15 mouse cellular contexts compared by ENCODE assay signal in the genomic region with DNA sequence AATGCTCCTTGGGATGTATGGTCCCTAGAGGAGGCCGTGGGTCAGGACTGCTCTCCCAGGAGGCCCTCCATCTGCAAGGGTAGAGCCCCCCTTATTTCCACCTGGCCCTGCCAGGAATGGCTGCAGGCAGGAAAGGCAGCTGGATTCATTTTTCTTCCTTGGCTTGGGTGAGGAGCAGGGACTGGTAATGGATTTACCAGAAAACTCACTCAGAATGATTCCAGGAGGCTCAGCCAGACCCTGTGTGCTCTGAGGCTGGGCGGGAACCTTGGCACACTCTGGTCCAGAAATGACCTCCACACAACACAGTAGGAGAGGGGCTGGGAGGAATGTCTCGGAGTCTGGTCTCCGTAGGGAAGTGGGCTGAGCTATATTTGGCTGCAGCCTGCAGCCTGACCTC.
DNase-seq lines count a peak whose midpoint lies in the region; ATAC-seq and TF ChIP-seq lines count a peak whose summit lies in the region.
"Had no signal": no experiment of that assay in that cellular context is flagged by ENCODE, and none has a peak within 500 bp of the region (broad histone marks: within the 10 kb centered on the region; RNA-seq: fewer than 3 reads in every experiment).

No protein-coding gene starts in this region.

- H3K4me3 ChIP-seq in heart, embryonic 11.5 days (ENCODE audit: low read depth, low read length): no peak overlapping the region
- H3K4me3 ChIP-seq in heart, embryonic 15.5 days: no peak overlapping the region
- no peak overlapping the region for H3K4me3 ChIP-seq in limb, embryonic 14.5 days (replicated peaks; ENCODE audit: low read length)
- no peak overlapping the region for H3K4me3 ChIP-seq in midbrain, embryonic 16.5 days (ENCODE audit: low read depth, low read length)
- H3K4me3 ChIP-seq in midbrain, postnatal 0 days (ENCODE audit: low read depth, low read length): no peak overlapping the region
- H3K4me3 ChIP-seq: intestine, embryonic 15.5 days; liver, embryonic 15.5 days; midbrain, embryonic 12.5 days had no signal

- no peak for TF ChIP-seq CTCF in midbrain, postnatal 0 days (IDR thresholded peaks at IDR 0.05)

- peak; percentile 99 for DNase-seq in heart, adult 11 months
- DNase-seq in gastrocnemius, postnatal 14 days: peak; percentile 54
- peak; percentile 75 for DNase-seq in limb, embryonic 14.5 days (ENCODE audit: low spot score)
- DNase-seq in midbrain, postnatal 0 days (ENCODE audit: low spot score): no peak
- no peak for DNase-seq in thymus, postnatal 14 days
- DNase-seq: adrenal gland, postnatal 25 days; cerebellum, postnatal 10 days; kidney, postnatal 36 days; lung, postnatal 4 days had no signal

- no peaks in the 10 kb centered on the region for H3K9me3 ChIP-seq in heart, embryonic 11.5 days (replicated peaks; ENCODE audit: control insufficient read depth, low read length)
- no peaks in the 10 kb centered on the region for H3K9me3 ChIP-seq in heart, embryonic 15.5 days (replicated peaks)
- H3K9me3 ChIP-seq in limb, embryonic 14.5 days (ENCODE audit: control insufficient read depth, low read length): no peaks in the 10 kb centered on the region
- H3K9me3 ChIP-seq in midbrain, embryonic 16.5 days (replicated peaks; ENCODE audit: control insufficient read depth, low read length, poor library complexity, severe bottlenecking): no peaks in the 10 kb centered on the region
- H3K9me3 ChIP-seq in midbrain, postnatal 0 days (ENCODE audit: low read length): no peaks in the 10 kb centered on the region
- H3K9me3 ChIP-seq: intestine, embryonic 15.5 days; liver, embryonic 15.5 days; midbrain, embryonic 12.5 days had no signal

- no peaks in the 10 kb centered on the region for H3K36me3 ChIP-seq in heart, embryonic 11.5 days (ENCODE audit: control insufficient read depth, insufficient read depth, low read length)
- H3K36me3 ChIP-seq in heart, embryonic 15.5 days: no peaks in the 10 kb centered on the region
- H3K36me3 ChIP-seq in limb, embryonic 14.5 days (ENCODE audit: control insufficient read depth, insufficient read depth, low read length): no peaks in the 10 kb centered on the region
- no peaks in the 10 kb centered on the region for H3K36me3 ChIP-seq in midbrain, embryonic 16.5 days (ENCODE audit: control insufficient read depth, insufficient read depth, low read length)
- H3K36me3 ChIP-seq in midbrain, postnatal 0 days (ENCODE audit: insufficient read depth, low read length): no peaks in the 10 kb centered on the region
- H3K36me3 ChIP-seq: intestine, embryonic 15.5 days; liver, embryonic 15.5 days; midbrain, embryonic 12.5 days had no signal

- TF ChIP-seq POLR2A in limb, embryonic 14.5 days (IDR thresholded peaks at IDR 0.05; ENCODE audit: borderline replicate concordance, extremely low read depth, insufficient read depth, insufficient read length): no peak

- peaks cover 48% of the 10 kb centered on the region for H3K4me1 ChIP-seq in heart, embryonic 11.5 days (ENCODE audit: control insufficient read depth, insufficient read depth, low read length)
- H3K4me1 ChIP-seq in heart, embryonic 15.5 days (replicated peaks): peaks cover 82% of the 10 kb centered on the region
- peaks cover 54% of the 10 kb centered on the region for H3K4me1 ChIP-seq in limb, embryonic 14.5 days (ENCODE audit: control insufficient read depth, insufficient read depth, low read length)
- peaks cover 4% of the 10 kb centered on the region for H3K4me1 ChIP-seq in midbrain, embryonic 16.5 days (ENCODE audit: control insufficient read depth, insufficient read depth, low read length)
- no peaks in the 10 kb centered on the region; the same call in 1 of the 2 replicates for H3K4me1 ChIP-seq in midbrain, postnatal 0 days (ENCODE audit: insufficient read depth, low read length)
- H3K4me1 ChIP-seq: liver, embryonic 15.5 days had no signal

- intact Hi-C loops in gastrocnemius, postnatal 14 days (cut with DNase I; ENCODE audit: low total_unique reads): no loop called here

- no peak overlapping the region for H3K27ac ChIP-seq in heart, embryonic 11.5 days (ENCODE audit: low read depth, low read length)
- peak overlapping the region; percentile 61 for H3K27ac ChIP-seq in heart, embryonic 15.5 days
- peak overlapping the region; percentile 52 for H3K27ac ChIP-seq in limb, embryonic 14.5 days (replicated peaks; ENCODE audit: low read depth, low read length)
- H3K27ac ChIP-seq in midbrain, embryonic 16.5 days (ENCODE audit: low read length): no peak overlapping the region
- H3K27ac ChIP-seq in midbrain, postnatal 0 days (ENCODE audit: low read depth, low read length): no peak overlapping the region
- H3K27ac ChIP-seq: intestine, embryonic 15.5 days; liver, embryonic 15.5 days; midbrain, embryonic 12.5 days had no signal

- H3K4me2 ChIP-seq in heart, embryonic 11.5 days: no peak overlapping the region
- H3K4me2 ChIP-seq in heart, embryonic 15.5 days: no peak overlapping the region
- H3K4me2 ChIP-seq in limb, embryonic 14.5 days (replicated peaks; ENCODE audit: low read depth, low read length, severe bottlenecking): no peak overlapping the region
- no peak overlapping the region for H3K4me2 ChIP-seq in midbrain, embryonic 16.5 days (ENCODE audit: low read length)
- H3K4me2 ChIP-seq in midbrain, postnatal 0 days (ENCODE audit: low read depth, low read length, poor library complexity, severe bottlenecking): no peak overlapping the region
- H3K4me2 ChIP-seq: intestine, embryonic 15.5 days; liver, embryonic 15.5 days; midbrain, embryonic 12.5 days had no signal

- no peak for ATAC-seq in heart, embryonic 11.5 days (replicated peaks; ENCODE audit: insufficient number of reproducible peaks, low FRiP score, low TSS enrichment)
- ATAC-seq in heart, embryonic 15.5 days (replicated peaks; ENCODE audit: insufficient number of reproducible peaks, insufficient read depth, low FRiP score, low read depth): peak; percentile 33
- ATAC-seq in limb, embryonic 14.5 days (ENCODE audit: low FRiP score, low read depth): peak; percentile 73
- ATAC-seq in midbrain, embryonic 16.5 days: no peak
- ATAC-seq in midbrain, postnatal 0 days (ENCODE audit: low FRiP score): no peak
- ATAC-seq: intestine, embryonic 15.5 days had no signal

- H3K9ac ChIP-seq in heart, embryonic 11.5 days (ENCODE audit: low read depth, low read length): no peak overlapping the region
- H3K9ac ChIP-seq in heart, embryonic 15.5 days: no peak overlapping the region
- H3K9ac ChIP-seq in limb, embryonic 14.5 days (ENCODE audit: low read depth, low read length, severe bottlenecking): no peak overlapping the region
- H3K9ac ChIP-seq in midbrain, embryonic 16.5 days (ENCODE audit: low read depth, low read length): no peak overlapping the region
- H3K9ac ChIP-seq in midbrain, postnatal 0 days (replicated peaks; ENCODE audit: low read length, poor library complexity, severe bottlenecking): no peak overlapping the region
- H3K9ac ChIP-seq: intestine, embryonic 15.5 days; liver, embryonic 15.5 days; midbrain, embryonic 12.5 days had no signal

- no peaks in the 10 kb centered on the region for H3K27me3 ChIP-seq in heart, embryonic 11.5 days (ENCODE audit: control insufficient read depth, insufficient read depth, low read length)
- no peaks in the 10 kb centered on the region for H3K27me3 ChIP-seq in heart, embryonic 15.5 days
- H3K27me3 ChIP-seq in limb, embryonic 14.5 days (ENCODE audit: control insufficient read depth, insufficient read depth, low read length): no peaks in the 10 kb centered on the region
- no peaks in the 10 kb centered on the region for H3K27me3 ChIP-seq in midbrain, embryonic 16.5 days (ENCODE audit: control insufficient read depth, insufficient read depth, low read depth, low read length)
- no peaks in the 10 kb centered on the region for H3K27me3 ChIP-seq in midbrain, postnatal 0 days (ENCODE audit: insufficient read depth, low read length)
- H3K27me3 ChIP-seq: intestine, embryonic 15.5 days; liver, embryonic 15.5 days had no signal

- WGBS in heart, embryonic 11.5 days (ENCODE audit: insufficient replicate concordance): 43% methylated on average over 4 of the region's 4 CpGs
- WGBS in heart, embryonic 15.5 days: 20% methylated on average over 4 of the region's 4 CpGs
- 37% methylated on average over 4 of the region's 4 CpGs for WGBS in limb, embryonic 14.5 days
- 85% methylated on average over 4 of the region's 4 CpGs for WGBS in midbrain, embryonic 16.5 days
- WGBS in midbrain, postnatal 0 days: 72% methylated on average over 4 of the region's 4 CpGs

Comparison
In these comparisons a context has a peak if more than half of its experiments do, and no peak if none do; other contexts are left out.
1. ATAC-seq: peak in heart, embryonic 15.5 days (single experiment) and limb, embryonic 14.5 days (single experiment); none in heart, embryonic 11.5 days (single experiment), midbrain, embryonic 16.5 days (single experiment) and midbrain, postnatal 0 days (single experiment).
2. H3K27ac ChIP-seq: peak in heart, embryonic 15.5 days (single experiment) and limb, embryonic 14.5 days (single experiment); none in heart, embryonic 11.5 days (single experiment), midbrain, embryonic 16.5 days (single experiment) and midbrain, postnatal 0 days (single experiment).
3. DNase-seq: peak in heart, adult 11 months (single experiment), gastrocnemius, postnatal 14 days (single experiment) and limb, embryonic 14.5 days (single experiment); none in midbrain, postnatal 0 days (single experiment) and thymus, postnatal 14 days (single experiment).